Mouse (Mus musculus) small intestine, adult 10 weeks (tissue): ENCODE data around the gene Naxd. TPM values are rescaled to one million over a fixed set of nuclear protein-coding genes. Genes with fewer than 3 reads are reported as not detected.

ENCODE experiments used
- polyA plus RNA-seq: library from polyadenylated mRNA; stranded (reverse); fragments of 350-450 nt; fragmentation: Illumina TruSeq; extraction: RNeasy Lipid Tissue Mini Kit (QIAGEN cat#74804); gene quantifications from one replicate; pipeline ENCODE4 v1.2.3, GENCODE M21; 2014; ENCODE audit warnings: low replicate concordance

The Naxd gene
- 9.9 TPM for polyA plus RNA-seq

DNA sequence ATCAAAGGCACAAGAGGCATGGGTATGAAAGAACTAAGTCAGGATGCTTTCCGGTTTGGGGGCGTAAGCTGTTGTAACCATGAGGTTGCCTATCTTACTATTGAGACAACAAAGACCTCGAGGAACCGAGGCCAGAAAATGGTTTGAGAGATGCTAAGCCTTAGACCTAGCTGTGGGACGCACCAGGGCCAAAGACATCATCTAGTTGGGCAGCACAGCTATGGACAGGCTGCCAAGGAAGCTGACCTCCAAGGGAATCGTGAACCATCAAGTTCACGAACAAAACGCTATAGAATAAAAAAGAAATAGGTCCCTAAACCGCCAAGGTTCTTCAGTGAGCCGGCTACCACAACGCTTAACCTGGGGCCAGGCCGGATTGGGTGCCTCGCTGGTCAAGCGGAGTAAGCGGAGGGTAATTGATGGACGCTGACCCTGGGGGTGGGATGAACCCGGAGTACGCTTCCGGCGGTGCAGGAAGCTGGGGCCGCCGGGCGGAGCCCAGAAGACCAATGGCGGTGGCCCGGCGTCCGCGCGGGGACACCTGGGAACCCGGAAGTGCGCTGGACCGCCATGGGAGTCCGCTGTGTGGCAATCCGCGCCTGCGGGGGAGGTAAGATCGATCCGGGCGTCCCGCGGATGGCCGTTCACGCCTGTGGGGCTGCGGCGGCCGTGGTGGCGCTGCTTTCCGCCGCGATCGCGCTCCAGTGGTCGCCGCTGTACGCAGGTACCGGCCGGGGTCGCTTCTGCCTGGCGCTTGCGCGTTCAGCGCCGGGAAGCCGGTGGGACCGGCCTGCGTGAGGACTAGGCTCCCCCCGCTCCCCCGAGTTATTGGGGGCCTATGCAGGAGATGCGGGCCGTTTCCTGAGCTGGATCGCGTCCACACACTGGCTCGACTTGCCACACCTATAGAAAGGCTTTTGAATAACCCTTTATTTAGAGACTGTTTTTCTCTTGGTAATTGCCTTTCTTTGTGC, at the start of gene Naxd:
Gene Naxd (plus strand): TSS at position 490 of the 974 bp plus-strand sequence.

DNA sequence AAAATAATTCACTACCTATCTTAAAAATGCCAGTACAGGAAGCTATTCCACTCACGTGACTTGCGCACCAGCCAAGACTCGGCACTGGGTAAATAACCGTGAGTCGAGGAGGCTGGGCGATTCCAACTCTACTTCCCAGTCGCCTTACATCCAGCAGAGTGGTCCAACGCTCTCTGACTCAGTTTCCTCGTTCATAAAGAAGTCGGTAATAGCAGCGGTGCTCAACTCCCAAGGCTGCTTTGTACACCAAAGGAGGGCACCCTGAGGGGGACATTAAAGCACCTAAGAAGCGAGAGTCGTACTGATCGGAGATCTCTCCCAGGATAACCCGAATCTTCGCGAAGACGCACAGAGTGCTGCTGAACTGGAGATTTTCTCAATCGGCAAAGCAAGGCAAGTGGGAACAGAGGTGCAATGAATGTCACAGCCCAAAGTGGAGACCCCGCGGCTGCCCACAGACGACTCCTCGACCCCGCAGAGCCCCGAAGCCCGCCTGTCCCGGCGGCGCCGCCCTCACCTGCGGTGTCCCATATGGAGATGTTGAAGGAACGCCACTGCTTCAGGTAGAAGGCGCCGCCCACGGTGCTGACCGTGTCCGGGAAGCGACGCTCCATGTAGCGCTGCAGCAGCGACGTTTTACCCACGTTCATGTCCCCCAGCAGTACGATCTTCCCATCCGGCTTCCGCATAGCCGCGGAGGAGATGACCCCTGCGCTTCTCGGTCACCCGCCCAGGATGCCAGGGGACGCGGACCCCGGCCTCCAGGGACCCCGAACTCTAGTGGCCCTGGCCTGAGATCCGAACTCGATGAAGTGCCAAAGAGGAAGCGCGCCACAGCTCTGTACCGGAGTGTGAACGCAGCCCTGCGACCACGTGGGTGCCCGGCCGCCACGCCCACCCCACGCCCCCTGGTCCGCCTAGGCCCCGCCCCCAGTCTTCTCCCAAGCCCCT, 19.2 kb upstream of the Naxd start, which contains the start of gene Rab20:
Gene Rab20 (minus strand): TSS at position 900 of the 951 bp plus-strand sequence.

DNA sequence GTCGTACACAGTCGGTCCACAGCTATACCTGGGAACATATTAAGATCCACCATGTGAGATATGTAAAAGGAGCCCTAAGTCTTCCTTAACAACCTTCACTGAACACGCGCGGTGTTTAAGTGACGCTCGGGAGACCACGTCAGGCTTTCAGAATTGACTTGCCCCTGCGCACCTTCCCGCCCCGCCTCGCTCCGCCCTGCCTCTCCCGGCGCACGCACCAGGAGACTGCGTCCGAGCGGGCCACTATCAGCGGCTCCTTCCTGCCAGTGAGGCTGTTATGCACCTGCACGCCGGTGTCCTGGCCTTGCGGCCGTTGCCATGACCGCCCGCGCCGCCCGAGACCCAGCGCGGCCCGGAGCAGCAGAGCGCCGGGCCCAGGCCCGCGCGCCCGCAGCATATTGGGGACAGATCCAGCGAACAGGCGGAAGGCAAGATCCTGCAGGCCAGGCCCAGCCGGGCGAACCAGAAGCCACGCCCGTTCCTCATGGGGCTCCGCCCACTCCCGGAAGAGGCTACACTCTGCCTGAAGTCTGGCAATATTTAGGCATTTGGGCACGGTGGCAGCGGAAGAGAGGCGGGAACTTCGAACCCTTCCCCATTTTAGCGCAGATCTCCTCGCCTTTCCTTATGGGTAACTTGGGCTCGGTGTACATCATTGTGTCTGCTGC, 53.1 kb downstream of the Naxd start, which contains the start of gene Cars2:
Gene Cars2 (minus strand): TSS at position 503 of the 668 bp plus-strand sequence.

DNA sequence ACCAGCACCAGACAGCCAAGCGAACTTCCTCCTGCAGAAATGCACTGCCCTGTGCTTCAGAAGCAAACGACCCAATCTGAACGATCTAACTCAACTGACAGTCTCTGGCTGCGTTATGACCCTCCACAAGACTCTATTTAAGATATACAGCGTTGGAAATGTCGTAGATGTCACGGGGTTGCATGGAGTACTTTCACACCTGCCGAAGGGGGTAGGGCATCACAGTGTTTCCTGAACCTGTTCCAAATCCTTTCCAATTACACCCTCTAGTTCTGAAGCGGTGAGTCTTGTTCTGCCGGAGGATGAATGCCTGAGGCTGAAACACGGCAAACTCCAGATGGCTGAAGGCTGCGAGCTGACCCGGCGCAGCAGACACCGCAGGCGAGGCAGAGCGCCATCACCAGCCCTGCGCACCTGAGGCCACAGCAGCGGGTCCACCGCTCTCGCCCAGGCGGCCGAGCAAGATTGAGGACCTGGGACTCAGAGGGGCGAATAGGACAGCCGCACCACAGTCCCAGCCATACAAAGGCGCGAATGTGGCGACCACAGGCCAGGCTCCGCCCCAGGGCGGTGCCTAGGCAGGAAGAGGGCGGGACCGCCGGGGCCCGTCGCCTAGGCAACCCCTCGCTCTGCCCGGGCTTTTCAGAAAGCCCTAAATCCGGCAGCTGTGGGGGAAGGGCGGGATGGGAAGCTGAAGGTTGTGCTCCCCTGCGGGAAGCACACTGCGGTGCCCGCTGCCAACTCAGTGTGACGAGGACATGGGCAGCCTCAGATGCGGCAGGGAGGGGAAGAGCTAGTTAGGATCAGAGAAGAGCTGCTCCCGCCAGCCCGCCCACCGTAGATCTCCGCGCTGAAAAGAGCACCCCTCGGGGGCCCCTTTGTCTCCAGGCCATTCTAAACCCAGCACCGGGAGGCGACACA, 57.8 kb downstream of the Naxd start, which contains the start of gene Ing1:
Gene Ing1 (plus strand): TSS at position 773 of the 921 bp plus-strand sequence.

Other genes with a start within 250 kb of the Naxd start
- gene Col4a2, start 184.7 kb upstream of the Naxd start, polyA plus RNA-seq = 0.56 TPM
- 17.6 TPM for gene Col4a1, start 184.7 kb upstream of the Naxd start, polyA plus RNA-seq
- 4.1 TPM for gene Rab20, start 18.8 kb upstream of the Naxd start, polyA plus RNA-seq
- gene Cars2, start 53.3 kb downstream of the Naxd start, polyA plus RNA-seq = 8.5 TPM
- 24.6 TPM for gene Ing1, start 58.1 kb downstream of the Naxd start, polyA plus RNA-seq
- 34.2 TPM for gene Ankrd10, start 138.3 kb downstream of the Naxd start, polyA plus RNA-seq
- gene 1700016D06Rik, start 203.6 kb downstream of the Naxd start, polyA plus RNA-seq = not detected
- 9.8 TPM for gene Arhgef7, start 230.2 kb downstream of the Naxd start, polyA plus RNA-seq